Mouse (Mus musculus): Measurements from ENCODE around the gene Ogfod1. TPM values are rescaled to one million over a fixed set of nuclear protein-coding genes. Genes with fewer than 3 reads are reported as not detected.

Ogfod1 gene
- total RNA-seq, 2 experiments from 2014 or later: 99.2 to 104 TPM

- DNase-seq (ENCODE audit: extremely low spot score in 1 of 2, low spot score in 2 of 2): no peak
- intact Hi-C loops (cut with DNase I): no loop called here
- TF ChIP-seq CTCF (IDR thresholded peaks at IDR 0.05): no peak
- Histone ChIP-seq H3K4me3 (no peak overlapping the region), H3K27ac (no peak overlapping the region)
Measured at GRCm38 (mm10) chr8:94023916-94024315, 13.1 kb upstream of the Ogfod1 start.

GRCm38 (mm10) chr8:94029701-94030100, 7.3 kb upstream of the Ogfod1 start:
- DNase-seq (ENCODE audit: extremely low spot score in 1 of 2, low spot score in 2 of 2): no peak
- Histone ChIP-seq H3K27ac (no peak overlapping the region), H3K4me3 (no peak overlapping the region)
- intact Hi-C loops (cut with DNase I): no loop called here
- TF ChIP-seq CTCF (IDR thresholded peaks at IDR 0.05): no peak

DNA sequence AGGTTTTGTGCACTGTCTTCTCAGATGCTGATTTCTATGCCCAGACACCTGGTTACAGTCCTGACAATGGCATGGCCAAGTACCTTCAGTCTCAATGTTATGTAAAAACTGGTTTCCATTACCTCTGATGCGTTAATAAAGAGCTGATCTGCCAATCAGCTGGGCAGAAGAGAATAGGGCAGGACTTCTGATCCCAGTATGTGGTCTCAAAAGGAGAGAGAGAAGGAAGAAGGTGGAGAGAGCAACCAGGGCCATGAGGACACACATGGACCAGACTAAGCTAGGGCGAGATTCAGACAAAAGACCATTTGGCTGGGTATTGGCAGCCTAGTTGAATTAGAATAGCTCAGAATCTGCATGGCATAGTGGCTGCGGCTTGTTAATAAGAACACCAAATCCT, 3.4 kb upstream of the Ogfod1 start:
- TF ChIP-seq CTCF (IDR thresholded peaks at IDR 0.05): no peak
- no peak overlapping the region for H3K4me3 ChIP-seq
- DNase-seq (ENCODE audit: extremely low spot score in 1 of 2, low spot score in 2 of 2): no peak
- intact Hi-C loops (cut with DNase I): no loop called here
- H3K27ac ChIP-seq: no peak overlapping the region

DNA sequence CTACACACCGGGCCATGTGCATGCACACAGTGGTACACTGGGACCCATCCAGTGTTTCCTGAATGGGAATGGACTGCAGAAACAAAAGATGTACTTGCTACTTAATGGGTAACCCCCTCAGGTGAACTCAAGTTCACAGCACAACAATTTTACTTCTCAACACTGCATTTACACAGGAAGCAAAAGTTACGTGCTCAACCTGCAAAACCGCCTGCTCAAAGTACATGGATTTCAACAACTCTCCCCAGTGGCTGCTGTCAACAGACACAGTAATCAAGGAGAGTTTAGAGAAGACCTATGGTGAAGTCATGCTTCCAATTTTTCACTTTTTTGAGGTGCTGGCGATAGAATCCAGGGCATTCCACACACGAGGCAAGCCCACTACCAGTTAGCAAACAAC, 1.8 kb upstream of the Ogfod1 start:
- intact Hi-C loops (cut with DNase I): loop anchor here (5.0 kb wide), 1 partner anchor 62 kb away; the partner anchor contains the start of gene Bbs2
- no peak overlapping the region for H3K27ac ChIP-seq
- H3K4me3 ChIP-seq: peak overlapping the region; percentile 10; the same call in 1 of the 2 replicates
- TF ChIP-seq CTCF (IDR thresholded peaks at IDR 0.05): no peak
- DNase-seq (ENCODE audit: extremely low spot score in 1 of 2, low spot score in 2 of 2): no peak

DNA sequence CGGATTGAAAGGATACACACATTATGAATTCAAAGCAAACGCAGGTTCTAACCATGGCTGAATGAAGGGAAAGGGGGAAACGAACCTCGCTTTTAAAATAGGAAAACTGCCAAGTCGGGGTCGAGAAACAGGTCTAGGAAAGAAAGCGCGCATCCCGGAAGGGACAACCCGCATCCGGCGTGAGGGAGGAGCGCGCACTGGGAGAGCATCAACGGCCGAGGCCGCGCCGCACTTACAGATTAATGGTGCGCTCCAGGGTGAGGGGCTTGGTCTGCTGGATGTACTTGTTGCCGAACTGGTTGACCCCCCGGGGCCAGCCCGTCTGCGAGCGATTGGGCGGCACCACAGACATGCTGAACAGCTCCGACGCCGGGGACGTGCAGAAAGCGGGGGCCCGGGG, 457 bp upstream of the Ogfod1 start:
- DNase-seq (ENCODE audit: extremely low spot score in 1 of 2, low spot score in 2 of 2): peak; percentile 41 to 65
- H3K27ac ChIP-seq: peak overlapping the region; percentile 75
- intact Hi-C loops (cut with DNase I): loop anchor here (2.0 to 5.0 kb wide), 2 partner anchors 24 to 61 kb away; partner anchors contain the start of genes Amfr and Bbs2
- peak overlapping the region; percentile 70 for H3K4me3 ChIP-seq

GRCm38 (mm10) chr8:94037806-94038205, 808 bp downstream of the Ogfod1 start:
- TF ChIP-seq CTCF (IDR thresholded peaks at IDR 0.05): no peak
- intact Hi-C loops (cut with DNase I): loop anchor here (2.0 to 5.0 kb wide), 2 partner anchors 25 to 59 kb away; partner anchors contain the start of genes Amfr and Bbs2
- no peak for DNase-seq (ENCODE audit: extremely low spot score in 1 of 2, low spot score in 2 of 2)

GRCm38 (mm10) chr8:94047845-94048244, 10.8 kb downstream of the Ogfod1 start:
- H3K27ac ChIP-seq: no peak overlapping the region
- no peak for TF ChIP-seq CTCF (IDR thresholded peaks at IDR 0.05)
- intact Hi-C loops (cut with DNase I): no loop called here
- no peak overlapping the region for H3K4me3 ChIP-seq
- DNase-seq (ENCODE audit: extremely low spot score in 1 of 2, low spot score in 2 of 2): no peak

More at GRCm38 (mm10) chr8:94037806-94038205, 808 bp downstream of the Ogfod1 start:
- Histone ChIP-seq H3K27ac (peak overlapping the region; percentile 82), H3K4me3 (peak overlapping the region; percentile 70)

DNA sequence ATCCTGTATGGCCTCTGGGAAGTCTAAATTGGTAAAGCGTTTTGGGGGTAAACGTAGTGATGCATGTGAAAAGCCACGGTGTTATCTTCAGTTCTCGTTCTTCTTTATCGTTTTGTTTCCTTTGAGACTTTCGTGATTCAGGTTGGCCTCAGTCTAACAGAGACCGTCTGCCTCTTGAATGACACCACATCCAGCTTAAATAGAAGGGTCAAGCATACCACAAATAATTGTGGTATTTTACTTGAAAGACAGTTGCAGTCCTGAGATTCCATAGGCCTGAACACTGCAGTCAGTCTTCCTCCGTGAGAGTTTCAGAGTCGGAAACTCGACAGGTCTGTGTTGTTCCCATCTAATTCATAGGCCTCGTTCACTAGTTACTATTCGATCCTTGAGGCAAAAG, 15.7 kb downstream of the Ogfod1 start:
- no peak overlapping the region for H3K4me3 ChIP-seq
- intact Hi-C loops (cut with DNase I): no loop called here
- no peak for TF ChIP-seq CTCF (IDR thresholded peaks at IDR 0.05)

DNA sequence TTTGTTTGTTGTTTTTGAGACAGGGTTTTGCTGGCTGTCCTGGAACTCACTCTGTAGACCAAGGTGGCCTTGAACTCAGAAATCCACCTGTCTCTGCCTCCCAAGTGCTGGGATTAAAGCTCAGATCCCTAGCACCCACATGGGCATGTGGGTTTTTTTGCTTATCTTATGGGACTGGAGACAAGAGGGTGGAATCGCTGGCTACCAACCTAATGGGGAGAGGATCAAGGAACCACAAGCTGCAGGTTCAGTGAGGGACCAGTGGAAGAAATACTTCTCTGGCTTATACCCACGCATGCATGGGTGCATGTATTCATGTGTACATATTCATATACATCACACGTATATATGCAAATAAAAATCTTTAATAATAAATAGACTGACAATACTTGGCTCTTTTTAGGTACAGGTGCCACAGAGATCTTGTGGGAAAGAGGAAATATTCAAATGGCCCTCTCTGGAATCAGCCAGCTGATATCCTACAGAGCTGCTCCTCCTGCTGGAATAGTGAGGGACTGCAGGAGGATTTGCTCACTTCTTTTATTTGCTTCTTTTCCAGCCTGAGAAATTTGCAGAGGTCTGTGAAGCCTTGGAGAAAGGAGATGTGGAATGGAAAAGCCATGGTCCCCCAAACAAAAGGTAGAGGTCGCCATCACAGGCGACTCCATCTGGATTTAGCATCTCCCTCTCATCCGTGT, 20.3 kb downstream of the Ogfod1 start:
- TF ChIP-seq CTCF (IDR thresholded peaks at IDR 0.05): peak; percentile 87
- Histone ChIP-seq H3K27ac (no peak overlapping the region), H3K4me3 (no peak overlapping the region)
- intact Hi-C loops (cut with DNase I): no loop called here
- DNase-seq (ENCODE audit: extremely low spot score in 1 of 2, low spot score in 2 of 2): peak; percentile 37 to 57

More for the DNA sequence above, 15.7 kb downstream of the Ogfod1 start:
- no peak for DNase-seq (ENCODE audit: extremely low spot score in 1 of 2, low spot score in 2 of 2)
- no peak overlapping the region for H3K27ac ChIP-seq

DNA sequence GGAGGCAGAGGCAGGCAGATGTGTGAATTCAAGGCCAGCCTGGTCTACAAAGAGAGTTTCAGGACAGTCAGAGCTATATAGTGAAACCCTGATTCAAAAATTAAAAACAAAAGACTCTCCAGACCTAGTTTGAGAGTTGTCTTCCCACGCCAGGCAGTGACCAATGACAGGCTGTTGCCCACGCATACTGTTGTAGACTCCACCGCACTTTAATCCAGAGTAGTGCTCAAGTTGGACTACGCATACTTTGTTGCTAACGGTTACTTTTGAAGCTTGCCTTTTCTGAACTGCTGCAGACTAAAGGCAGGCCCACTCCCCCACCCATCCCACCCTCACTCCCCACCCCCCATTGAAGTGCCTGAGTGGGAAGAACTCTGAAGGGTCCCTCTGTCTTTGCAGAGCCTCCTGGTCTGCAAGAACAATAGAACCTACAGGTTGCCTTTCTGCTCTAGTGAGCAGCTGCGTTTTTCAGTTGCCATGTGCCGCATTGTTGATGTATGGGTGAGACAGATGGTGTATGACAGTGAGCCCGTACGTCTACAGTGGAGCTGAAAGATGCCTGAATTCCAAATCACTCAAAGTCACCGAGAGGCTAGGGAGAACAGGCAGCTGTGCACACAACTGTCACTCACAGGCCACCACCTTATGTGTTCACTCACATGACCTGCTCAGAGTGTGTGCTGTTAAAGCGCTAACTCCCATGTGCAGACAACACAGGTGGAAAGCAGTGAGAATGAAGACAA, 29.3 kb downstream of the Ogfod1 start:
- no peak for DNase-seq (ENCODE audit: extremely low spot score in 1 of 2, low spot score in 2 of 2)
- Histone ChIP-seq H3K4me3 (no peak overlapping the region), H3K27ac (no peak overlapping the region)
- no peak for TF ChIP-seq CTCF (IDR thresholded peaks at IDR 0.05)
- intact Hi-C loops (cut with DNase I): no loop called here

DNA sequence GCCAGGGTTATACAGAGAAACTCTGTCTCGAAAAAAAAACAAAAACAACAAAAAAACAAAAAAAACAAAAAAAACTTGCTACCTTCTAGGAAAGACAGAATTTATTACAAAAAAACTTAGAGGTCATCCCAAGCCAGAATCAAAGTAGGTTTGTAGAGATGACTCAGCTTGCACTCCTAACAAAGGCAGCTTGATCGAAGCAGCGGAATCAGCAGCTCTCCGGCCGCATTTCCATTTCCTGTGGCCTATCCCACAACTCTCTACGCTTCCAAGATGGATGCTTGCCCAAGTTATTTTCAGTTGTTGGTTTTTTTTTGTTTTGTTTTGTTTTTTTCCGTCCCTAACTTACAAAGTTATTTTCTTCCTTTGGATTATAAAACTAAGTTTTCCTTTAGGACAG, 31.8 kb downstream of the Ogfod1 start:
- H3K27ac ChIP-seq: no peak overlapping the region
- TF ChIP-seq CTCF (IDR thresholded peaks at IDR 0.05): no peak
- H3K4me3 ChIP-seq: no peak overlapping the region
- DNase-seq (ENCODE audit: extremely low spot score in 1 of 2, low spot score in 2 of 2): no peak
- intact Hi-C loops (cut with DNase I): no loop called here

DNA sequence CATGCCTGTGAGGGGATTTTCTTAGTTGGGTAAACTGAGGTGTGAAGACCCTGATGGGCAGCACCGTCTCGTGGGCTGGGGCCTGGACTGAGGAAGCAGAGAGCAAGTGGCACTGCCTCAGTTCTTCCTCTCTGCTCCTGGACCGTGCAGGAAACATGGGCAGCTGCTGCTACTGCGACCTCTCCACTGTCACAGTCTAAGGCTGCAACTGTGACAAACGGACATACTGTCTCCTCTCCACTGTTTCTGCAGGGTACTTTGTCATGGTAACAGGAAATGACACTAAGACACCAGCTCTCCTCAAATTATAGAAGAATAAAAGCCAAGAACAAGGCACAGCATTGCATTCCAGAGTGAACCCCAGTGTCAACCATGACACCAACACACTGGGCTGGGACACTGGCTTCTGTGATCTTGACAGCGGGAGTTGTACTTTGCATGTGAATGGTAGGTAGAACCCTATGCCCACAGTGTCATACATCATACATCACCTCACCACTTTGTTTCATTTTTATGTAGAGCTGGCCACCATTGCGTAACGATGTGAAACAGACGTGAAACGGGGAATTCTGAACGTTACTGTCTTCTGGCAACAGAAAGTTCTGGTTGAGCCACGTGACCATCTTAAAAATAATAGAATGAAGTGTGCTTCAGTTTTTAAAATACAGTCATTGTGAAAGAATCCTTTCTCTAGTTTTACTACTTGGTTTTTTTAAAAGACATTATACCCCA, 39.6 kb downstream of the Ogfod1 start:
- no peak overlapping the region for H3K27ac ChIP-seq
- no peak for DNase-seq (ENCODE audit: extremely low spot score in 1 of 2, low spot score in 2 of 2)
- H3K4me3 ChIP-seq: no peak overlapping the region
- TF ChIP-seq CTCF (IDR thresholded peaks at IDR 0.05): no peak
- intact Hi-C loops (cut with DNase I): no loop called here
